Mouse (Mus musculus) neural tube, embryonic 11.5 days (tissue): Measurements from ENCODE around the gene Ldlr. TPM values are rescaled to one million over a fixed set of nuclear protein-coding genes. Genes with fewer than 3 reads are reported as not detected.

ENCODE experiments used
- ATAC-seq: fragments of 200-750 bp; cut with Nextera tagmentation; 2 replicates; pipeline ENCODE4 v1.8.0; 2017; ENCODE audit warnings: moderate number of reproducible peaks, mild to moderate bottlenecking, moderate TSS enrichment, moderate library complexity; ENCODE audit not compliant: insufficient read depth, low FRiP score, low TSS enrichment
- DNase-seq: peaks from one replicate; pipeline ENCODE4 v3.0.0-alpha.2; 2015; ENCODE audit warnings: low spot score
- H3K27ac ChIP-seq: fragments of 300-500 bp; sonication (generic); 2 replicates; pipeline ENCODE4 v1.5.1; 2014; ENCODE audit warnings: low read depth, mild to moderate bottlenecking, low read length
- H3K27me3 ChIP-seq: fragments of 300-500 bp; sonication (generic); 2 replicates; pipeline ENCODE4 v1.6.1; 2014; ENCODE audit warnings: mild to moderate bottlenecking, low read length, mixed read lengths; ENCODE audit not compliant: control insufficient read depth, insufficient read depth
- H3K36me3 ChIP-seq: fragments of 300-500 bp; sonication (generic); 2 replicates; pipeline ENCODE4 v1.6.1; 2014; ENCODE audit warnings: mild to moderate bottlenecking, low read length, moderate library complexity, mixed read lengths; ENCODE audit not compliant: control insufficient read depth, insufficient read depth
- H3K4me1 ChIP-seq: fragments of 300-500 bp; sonication (generic); 2 replicates; pipeline ENCODE4 v1.6.1; 2014; ENCODE audit warnings: low read length, mixed read lengths; ENCODE audit not compliant: control insufficient read depth, insufficient read depth
- H3K4me2 ChIP-seq: fragments of 300-500 bp; sonication (generic); 2 replicates; pipeline ENCODE4 v1.6.1; 2014; ENCODE audit warnings: low read depth, mild to moderate bottlenecking, moderate library complexity
- H3K4me3 ChIP-seq: fragments of 300-500 bp; sonication (generic); 2 replicates; pipeline ENCODE4 v1.5.1; 2014; ENCODE audit warnings: low read depth, low read length
- H3K9ac ChIP-seq: fragments of 300-500 bp; sonication (generic); 2 replicates; pipeline ENCODE4 v1.6.1; 2014; ENCODE audit warnings: mild to moderate bottlenecking, low read length
- H3K9me3 ChIP-seq: fragments of 300-500 bp; sonication (generic); 2 replicates; pipeline ENCODE4 v1.6.1; 2016; ENCODE audit warnings: low read length; ENCODE audit not compliant: control insufficient read depth
- WGBS: fragments of 180-500 bp; shearing (Covaris S2); extraction: QIAGEN DNeasy Blood & Tissue Kit; methylation state at CpG from one replicate; pipeline ENCODE4 v1.1.7; 2014; 5-methylcytosine and 5-hydroxymethylcytosine counted together
- polyA plus RNA-seq: library from polyadenylated mRNA; unstranded; fragments of >200 nt; fragmentation: Nextera tagmentation; extraction: Ambion mirVana; gene quantifications from 2 replicates; pipeline ENCODE4 v1.2.1, GENCODE M21; 2014

Ldlr gene
- polyA plus RNA-seq, 1 experiment from 2014 or later, result 22.5 TPM

- Histone ChIP-seq H3K4me2 (0 out of 2 replicates have a peak overlapping the region, but pooled peaks have one; percentile 20), H3K36me3 (peaks cover 7% of the 10 kb centered on the region; the same call in 1 of the 2 replicates), H3K27me3 (no peaks in the 10 kb centered on the region), H3K9me3 (no peaks in the 10 kb centered on the region), H3K27ac (no peak overlapping the region), H3K4me3 (no peak overlapping the region), H3K4me1 (peaks cover 6% of the 10 kb centered on the region; the same call in 1 of the 2 replicates), H3K9ac (no peak overlapping the region)
- DNase-seq (no peak), ATAC-seq (no peak)
- 76% methylated on average over 3 of the region's 3 CpGs for WGBS
Observed at GRCm38 (mm10) chr9:21796259-21796658, 73.0 kb downstream of the Ldlr start.

GRCm38 (mm10) chr9:21796919-21797318 is 73.6 kb downstream of the Ldlr start:
- no peak overlapping the region for H3K27ac ChIP-seq
- no peak overlapping the region for H3K4me2 ChIP-seq
- H3K9ac ChIP-seq, result no peak overlapping the region
- DNase-seq, result no peak
- peak overlapping the region; percentile 68; the same call in 1 of the 2 replicates for H3K4me3 ChIP-seq
- H3K9me3 ChIP-seq, result no peaks in the 10 kb centered on the region
- WGBS, result 76% methylated on average over 3 of the region's 3 CpGs
- H3K4me1 ChIP-seq, result peaks cover 6% of the 10 kb centered on the region; the same call in 1 of the 2 replicates
- peaks cover 7% of the 10 kb centered on the region for H3K36me3 ChIP-seq
- H3K27me3 ChIP-seq, result no peaks in the 10 kb centered on the region
- no peak for ATAC-seq

GRCm38 (mm10) chr9:21797921-21798344 is 74.7 kb downstream of the Ldlr start:
- ATAC-seq, result peak; percentile 63
- peak; percentile 74 for DNase-seq
- Histone ChIP-seq H3K9ac (peak overlapping the region; percentile 66), H3K4me2 (peak overlapping the region; percentile 90), H3K4me3 (peak overlapping the region; percentile 68), H3K36me3 (peaks cover 7% of the 10 kb centered on the region), H3K27ac (peak overlapping the region; percentile 39; the same call in 1 of the 2 replicates), H3K4me1 (peaks cover 6% of the 10 kb centered on the region; the same call in 1 of the 2 replicates), H3K27me3 (no peaks in the 10 kb centered on the region), H3K9me3 (no peaks in the 10 kb centered on the region)
- WGBS, result 0% methylated on average over 22 of the region's 26 CpGs

- peak within 1 kb of the TSS; percentile 90 for H3K4me2 ChIP-seq
- DNase-seq, result peak; percentile 89
- no peaks in the 10 kb centered on the region for H3K9me3 ChIP-seq
- peak; percentile 82 for ATAC-seq
- H3K4me1 ChIP-seq, result peaks cover 6% of the 10 kb centered on the region; the same call in 1 of the 2 replicates
- H3K9ac ChIP-seq, result peak within 1 kb of the TSS; percentile 66
- WGBS, result under 1% methylated on average over 52 of the region's 52 CpGs
- no peaks in the 10 kb centered on the region for H3K27me3 ChIP-seq
- H3K27ac ChIP-seq, result peak within 1 kb of the TSS; percentile 39; the same call in 1 of the 2 replicates
- peaks cover 7% of the 10 kb centered on the region for H3K36me3 ChIP-seq
- peak within 1 kb of the TSS; percentile 68 for H3K4me3 ChIP-seq
Observed at GRCm38 (mm10) chr9:21798345-21799009, 75.2 kb downstream of the Ldlr start, which contains the start of gene Kank2. Gene Kank2 (minus strand): TSS chr9:21798744.

- 61% methylated on average over 3 of the region's 3 CpGs for WGBS
- H3K4me3 ChIP-seq, result peak overlapping the region; percentile 68
- no peak overlapping the region; the same call in 1 of the 2 replicates for H3K9ac ChIP-seq
Observed at GRCm38 (mm10) chr9:21799010-21799350, 75.7 kb downstream of the Ldlr start.

More at GRCm38 (mm10) chr9:21799010-21799350, 75.7 kb downstream of the Ldlr start:
- Histone ChIP-seq H3K9me3 (no peaks in the 10 kb centered on the region), H3K27me3 (no peaks in the 10 kb centered on the region), H3K4me2 (peak overlapping the region; percentile 90), H3K4me1 (peaks cover 6% of the 10 kb centered on the region; the same call in 1 of the 2 replicates), H3K27ac (no peak overlapping the region), H3K36me3 (peaks cover 7% of the 10 kb centered on the region)
- DNase-seq (no peak), ATAC-seq (no peak)

Other genes starting within 250 kb of the Ldlr start
- gene Tmed1, start 213.2 kb upstream of the Ldlr start, polyA plus RNA-seq, result 69.8 and 77.0 TPM in 2 replicates
- 1.8 and 2.7 TPM in 2 replicates for gene AB124611, start 197.3 kb upstream of the Ldlr start, polyA plus RNA-seq
- 81.4 and 84.6 TPM in 2 replicates for gene Carm1, start 176.6 kb upstream of the Ldlr start, polyA plus RNA-seq
- gene Timm29, start 130.8 kb upstream of the Ldlr start, polyA plus RNA-seq, result 59.8 and 63.8 TPM in 2 replicates
- 13.8 and 17.5 TPM in 2 replicates for gene Yipf2, start 130.7 kb upstream of the Ldlr start, polyA plus RNA-seq
- gene Smarca4, start 107.3 kb upstream of the Ldlr start, polyA plus RNA-seq, result 172 and 175 TPM in 2 replicates
- gene Spc24, start 36.8 kb downstream of the Ldlr start, polyA plus RNA-seq, result 116 and 117 TPM in 2 replicates
- gene Kank2, start 75.3 kb downstream of the Ldlr start, polyA plus RNA-seq, result 3.7 and 4.5 TPM in 2 replicates
- gene Angptl8, start 112.0 kb downstream of the Ldlr start, polyA plus RNA-seq, result not detected in 2 replicates
- 24.7 and 25.4 TPM in 2 replicates for gene Dock6, start 129.2 kb downstream of the Ldlr start, polyA plus RNA-seq
- 11.1 and 12.7 TPM in 2 replicates for gene Rab3d, start 194.7 kb downstream of the Ldlr start, polyA plus RNA-seq
- 3.6 TPM in 2 replicates for gene Ccdc159, start 204.0 kb downstream of the Ldlr start, polyA plus RNA-seq
- gene Tmem205, start 204.1 kb downstream of the Ldlr start, polyA plus RNA-seq, result 35.1 and 35.4 TPM in 2 replicates
- 27.7 TPM in 2 replicates for gene Plppr2, start 213.6 kb downstream of the Ldlr start, polyA plus RNA-seq
- gene Swsap1, start 232.3 kb downstream of the Ldlr start, polyA plus RNA-seq, result 18.9 and 22.5 TPM in 2 replicates
- 4.1 and 5.9 TPM in 2 replicates for gene Epor, start 240.0 kb downstream of the Ldlr start, polyA plus RNA-seq